Mouse (Mus musculus) liver, embryonic 11.5 days (tissue): Measurements from ENCODE around the gene Ten1. TPM values are rescaled to one million over a fixed set of nuclear protein-coding genes. Genes with fewer than 3 reads are reported as not detected.

ENCODE experiments used
- ATAC-seq: fragments of 200-750 bp; cut with Nextera tagmentation; replicated peaks from 2 replicates; pipeline ENCODE4 v1.8.0; 2017; ENCODE audit warnings: moderate number of reproducible peaks, mild to moderate bottlenecking, moderate TSS enrichment, moderate library complexity; ENCODE audit not compliant: low FRiP score
- DNase-seq: peaks from one replicate; pipeline ENCODE4 v3.0.0-alpha.2; 2017; ENCODE audit warnings: low spot score
- H3K27ac ChIP-seq: fragments of 300-500 bp; sonication (generic); 2 replicates; pipeline ENCODE4 v1.5.1; 2014; ENCODE audit warnings: mild to moderate bottlenecking, low read depth, low read length, control low read depth
- H3K27me3 ChIP-seq: fragments of 300-500 bp; sonication (generic); replicated peaks from 2 replicates; pipeline ENCODE4 v1.6.1; 2014; ENCODE audit warnings: low read length, mixed read lengths; ENCODE audit not compliant: control insufficient read depth, insufficient read depth
- H3K36me3 ChIP-seq: fragments of 300-500 bp; sonication (generic); 2 replicates; pipeline ENCODE4 v1.6.1; 2014; ENCODE audit warnings: mild to moderate bottlenecking, low read length, moderate library complexity, mixed read lengths; ENCODE audit not compliant: control insufficient read depth, insufficient read depth
- H3K4me1 ChIP-seq: fragments of 300-500 bp; sonication (generic); replicated peaks from 2 replicates; pipeline ENCODE4 v1.6.1; 2014; ENCODE audit warnings: low read length, mixed read lengths; ENCODE audit not compliant: control insufficient read depth, insufficient read depth
- H3K4me2 ChIP-seq: fragments of 300-500 bp; sonication (generic); 2 replicates; pipeline ENCODE4 v1.6.1; 2014; ENCODE audit warnings: mild to moderate bottlenecking, control low read depth, moderate library complexity
- H3K4me3 ChIP-seq: fragments of 300-500 bp; sonication (generic); 2 replicates; pipeline ENCODE4 v1.5.1; 2014; ENCODE audit warnings: low read depth, low read length, control low read depth
- H3K9ac ChIP-seq: fragments of 300-500 bp; sonication (generic); 2 replicates; pipeline ENCODE4 v1.6.1; 2014; ENCODE audit warnings: low read depth, low read length, control low read depth
- H3K9me3 ChIP-seq: fragments of 300-500 bp; sonication (generic); 2 replicates; pipeline ENCODE4 v1.6.1; 2016; ENCODE audit warnings: low read length, inconsistent platforms, mixed read lengths; ENCODE audit not compliant: control insufficient read depth
- WGBS: fragments of 180-500 bp; shearing (Covaris S2); extraction: QIAGEN DNeasy Blood & Tissue Kit; methylation state at CpG from one replicate; pipeline ENCODE4 v1.1.7; 2014; 5-methylcytosine and 5-hydroxymethylcytosine counted together
- polyA plus RNA-seq: library from polyadenylated mRNA; unstranded; fragments of >200 nt; fragmentation: Nextera tagmentation; extraction: Ambion mirVana; gene quantifications from 2 replicates; pipeline ENCODE4 v1.2.1, GENCODE M21; 2014

Ten1 gene
- polyA plus RNA-seq, 1 experiment from 2014 or later, result 63.8 TPM

- H3K9ac ChIP-seq, result no peak overlapping the region
- H3K36me3 ChIP-seq, result no peaks in the 10 kb centered on the region
- 74% methylated on average over 8 of the region's 8 CpGs for WGBS
- H3K4me2 ChIP-seq, result no peak overlapping the region
- no peaks in the 10 kb centered on the region for H3K9me3 ChIP-seq
- peaks cover 38% of the 10 kb centered on the region for H3K27me3 ChIP-seq
- no peak overlapping the region for H3K4me3 ChIP-seq
- H3K4me1 ChIP-seq, result 0 out of 2 replicates have a peak, but pooled peaks cover 2% of the 10 kb centered on the region
- no peak for ATAC-seq
- no peak overlapping the region for H3K27ac ChIP-seq
- DNase-seq, result no peak
These were observed 36.2 kb downstream of the Ten1 start for GRCm38 (mm10) chr11:116234901-116235300.

GRCm38 (mm10) chr11:116237742-116238395, 39.2 kb downstream of the Ten1 start, which contains the start of gene Evpl:
Gene Evpl (minus strand): TSS chr11:116238077.
- Histone ChIP-seq H3K4me1 (0 out of 2 replicates have a peak, but pooled peaks cover 2% of the 10 kb centered on the region), H3K4me2 (peak within 1 kb of the TSS; percentile 52), H3K27ac (no peak within 1 kb of the TSS), H3K36me3 (no peaks in the 10 kb centered on the region), H3K27me3 (peaks cover 32% of the 10 kb centered on the region), H3K9me3 (no peaks in the 10 kb centered on the region), H3K4me3 (peak within 1 kb of the TSS; percentile 31), H3K9ac (no peak within 1 kb of the TSS)
- ATAC-seq (peak; percentile 44), DNase-seq (no peak)
- 29% methylated on average over 28 of the region's 31 CpGs for WGBS

- Histone ChIP-seq H3K27me3 (peaks cover 19% of the 10 kb centered on the region), H3K36me3 (peaks cover 10% of the 10 kb centered on the region), H3K9ac (no peak overlapping the region), H3K4me1 (0 out of 2 replicates have a peak, but pooled peaks cover 2% of the 10 kb centered on the region), H3K4me3 (no peak overlapping the region), H3K9me3 (no peaks in the 10 kb centered on the region), H3K27ac (no peak overlapping the region), H3K4me2 (no peak overlapping the region)
- no peak for ATAC-seq
- WGBS, result 54% methylated on average over 7 of the region's 7 CpGs
- DNase-seq, result no peak
These were observed 41.1 kb downstream of the Ten1 start for GRCm38 (mm10) chr11:116239797-116240196.

- ATAC-seq, result no peak
- WGBS, result 64% methylated on average over 12 of the region's 12 CpGs
- no peak overlapping the region for H3K9ac ChIP-seq
These were observed 43.1 kb downstream of the Ten1 start for GRCm38 (mm10) chr11:116241744-116242235.

GRCm38 (mm10) chr11:116244580-116244979, 45.9 kb downstream of the Ten1 start:
- ATAC-seq, result no peak; the same call in 1 of the 2 replicates
- Histone ChIP-seq H3K9ac (no peak overlapping the region), H3K4me2 (no peak overlapping the region), H3K4me3 (no peak overlapping the region), H3K27ac (no peak overlapping the region), H3K9me3 (no peaks in the 10 kb centered on the region), H3K36me3 (peaks cover 51% of the 10 kb centered on the region), H3K27me3 (no peaks in the 10 kb centered on the region), H3K4me1 (no peaks in the 10 kb centered on the region)
- 77% methylated on average over 8 of the region's 8 CpGs for WGBS
- DNase-seq, result no peak

More at GRCm38 (mm10) chr11:116241744-116242235, 43.1 kb downstream of the Ten1 start:
- Histone ChIP-seq H3K9me3 (no peaks in the 10 kb centered on the region), H3K4me3 (no peak overlapping the region), H3K4me2 (no peak overlapping the region), H3K27me3 (peaks cover 16% of the 10 kb centered on the region), H3K36me3 (peaks cover 25% of the 10 kb centered on the region), H3K4me1 (0 out of 2 replicates have a peak, but pooled peaks cover 2% of the 10 kb centered on the region), H3K27ac (no peak overlapping the region; the same call in 1 of the 2 replicates)
- no peak for DNase-seq

GRCm38 (mm10) chr11:116245616-116246015, 47.0 kb downstream of the Ten1 start:
- Histone ChIP-seq H3K4me1 (no peaks in the 10 kb centered on the region), H3K27me3 (no peaks in the 10 kb centered on the region), H3K27ac (no peak overlapping the region), H3K4me3 (no peak overlapping the region), H3K9ac (no peak overlapping the region), H3K36me3 (peaks cover 61% of the 10 kb centered on the region), H3K9me3 (no peaks in the 10 kb centered on the region), H3K4me2 (no peak overlapping the region)
- 83% methylated on average over 6 of the region's 6 CpGs for WGBS
- DNase-seq (no peak), ATAC-seq (no peak)

- 84% methylated on average over 14 of the region's 14 CpGs for WGBS
These were observed 49.0 kb downstream of the Ten1 start for GRCm38 (mm10) chr11:116247502-116248222.

GRCm38 (mm10) chr11:116250898-116251297, 52.2 kb downstream of the Ten1 start:
- 86% methylated on average over 8 of the region's 8 CpGs for WGBS
- no peak for ATAC-seq

More at GRCm38 (mm10) chr11:116247502-116248222, 49.0 kb downstream of the Ten1 start:
- Histone ChIP-seq H3K4me2 (no peak overlapping the region), H3K4me3 (no peak overlapping the region), H3K9ac (no peak overlapping the region), H3K36me3 (peaks cover 79% of the 10 kb centered on the region), H3K27ac (no peak overlapping the region), H3K27me3 (no peaks in the 10 kb centered on the region), H3K9me3 (no peaks in the 10 kb centered on the region), H3K4me1 (no peaks in the 10 kb centered on the region)
- DNase-seq (no peak), ATAC-seq (no peak)

More at GRCm38 (mm10) chr11:116250898-116251297, 52.2 kb downstream of the Ten1 start:
- no peak overlapping the region for H3K4me3 ChIP-seq
- no peak for DNase-seq
- H3K36me3 ChIP-seq, result peaks cover 79% of the 10 kb centered on the region
- no peaks in the 10 kb centered on the region for H3K9me3 ChIP-seq
- H3K27me3 ChIP-seq, result no peaks in the 10 kb centered on the region
- no peak overlapping the region for H3K4me2 ChIP-seq
- H3K4me1 ChIP-seq, result 0 out of 2 replicates have a peak, but pooled peaks cover under 1% of the 10 kb centered on the region
- H3K9ac ChIP-seq, result no peak overlapping the region
- H3K27ac ChIP-seq, result no peak overlapping the region
